Mouse (Mus musculus): ENCODE data around the gene Spryd3.

DNA sequence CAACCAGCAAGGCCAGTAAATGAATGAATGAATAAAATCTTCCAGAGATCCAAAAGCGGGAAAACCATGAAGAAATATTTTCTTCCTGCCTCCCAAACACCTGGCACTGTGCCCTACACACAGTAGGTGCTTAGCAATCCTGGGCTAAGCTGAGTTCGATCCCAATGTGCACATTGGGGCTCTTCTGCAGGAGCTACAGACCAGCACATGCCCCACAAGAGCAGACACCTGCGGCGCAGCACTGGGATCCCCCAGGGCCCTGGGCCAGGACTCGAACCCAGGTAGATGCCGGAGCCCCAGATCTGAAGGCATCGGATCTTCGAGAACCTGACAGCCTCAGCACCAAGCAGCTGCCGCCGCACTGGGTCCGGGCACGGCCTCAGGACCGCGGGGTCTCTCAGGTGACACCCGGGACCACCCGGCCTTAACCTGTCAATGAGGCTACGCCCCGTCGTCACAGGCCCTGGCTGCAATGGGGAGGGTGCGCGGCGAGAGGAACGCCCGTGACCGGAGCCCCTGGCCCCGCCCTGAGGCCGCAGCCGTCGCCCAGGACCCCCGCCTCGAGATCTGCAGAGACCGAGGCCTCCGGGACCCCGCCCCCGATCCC, 409 bp downstream of the Spryd3 start:
- TF ChIP-seq POLR2A (IDR thresholded peaks at IDR 0.05; ENCODE audit: control insufficient read depth, low read depth, low read length) (no peak), CTCF (IDR thresholded peaks at IDR 0.05; ENCODE audit: control insufficient read depth, insufficient read depth, insufficient replicate concordance, low read depth, low read length) (no peak)
